Mouse (Mus musculus) heart, postnatal 0 days (tissue): ENCODE data around the gene Tpd52l1. TPM values are rescaled to one million over a fixed set of nuclear protein-coding genes. Genes with fewer than 3 reads are reported as not detected.

Experiments used
- ATAC-seq: fragments of 200-750 bp; cut with Nextera tagmentation; 2 replicates; pipeline ENCODE4 v1.8.0; 2017; ENCODE audit warnings: low read depth, moderate number of reproducible peaks, moderate library complexity; ENCODE audit not compliant: insufficient read depth
- DNase-seq: peaks from one replicate; pipeline ENCODE4 v3.0.0-alpha.2; 2016; ENCODE audit warnings: low spot score
- H3K27ac ChIP-seq: fragments of 300-500 bp; sonication (generic); 2 replicates; pipeline ENCODE4 v1.5.1; 2014; ENCODE audit warnings: low read depth, mild to moderate bottlenecking
- H3K27me3 ChIP-seq: fragments of 300-500 bp; sonication (generic); 2 replicates; pipeline ENCODE4 v1.6.1; 2014; ENCODE audit warnings: low read length, mixed read lengths; ENCODE audit not compliant: control insufficient read depth, insufficient read depth
- H3K36me3 ChIP-seq: fragments of 300-500 bp; sonication (generic); replicated peaks from 2 replicates; pipeline ENCODE4 v1.6.1; 2014; ENCODE audit warnings: low read length, mixed read lengths; ENCODE audit not compliant: control insufficient read depth, insufficient read depth
- H3K4me1 ChIP-seq: fragments of 300-500 bp; sonication (generic); 2 replicates; pipeline ENCODE4 v1.6.1; 2014; ENCODE audit warnings: antibody characterized with exemption; ENCODE audit not compliant: control insufficient read depth, insufficient read depth
- H3K4me2 ChIP-seq: fragments of 300-500 bp; sonication (generic); 2 replicates; pipeline ENCODE4 v1.6.1; 2014; ENCODE audit warnings: low read depth, mild to moderate bottlenecking, low read length, moderate library complexity
- H3K4me3 ChIP-seq: fragments of 300-500 bp; sonication (generic); 2 replicates; pipeline ENCODE4 v1.5.1; 2014; ENCODE audit warnings: low read depth, low read length
- H3K9ac ChIP-seq: fragments of 300-500 bp; sonication (generic); replicated peaks from 2 replicates; pipeline ENCODE4 v1.6.1; 2014; ENCODE audit warnings: low read depth, low read length, mixed read lengths
- H3K9me3 ChIP-seq: fragments of 300-500 bp; sonication (generic); replicated peaks from 2 replicates; pipeline ENCODE4 v1.6.1; 2016; ENCODE audit warnings: low read length; ENCODE audit not compliant: control insufficient read depth
- CTCF ChIP-seq: IDR thresholded peaks from 2 replicates; pipeline ENCODE4 v1.5.1; 2016; ENCODE audit warnings: antibody characterized with exemption, control low read depth, low read depth
- EP300 ChIP-seq: IDR thresholded peaks from 2 replicates; pipeline ENCODE4 v1.6.1; 2016; ENCODE audit warnings: antibody characterized with exemption, low read depth
- WGBS: fragments of 180-500 bp; shearing (Covaris S2); extraction: QIAGEN DNeasy Blood & Tissue Kit; methylation state at CpG from one replicate; pipeline ENCODE4 v1.1.7; 2014; 5-methylcytosine and 5-hydroxymethylcytosine counted together
- polyA plus RNA-seq: library from polyadenylated mRNA; unstranded; fragments of >200 nt; fragmentation: Nextera tagmentation; extraction: Ambion mirVana; gene quantifications from 2 replicates; pipeline ENCODE4 v1.2.1, GENCODE M21; 2015
- total RNA-seq: library from RNA; depleted of rRNA; stranded (reverse); fragments of >200 nt; gene quantifications from 2 replicates; pipeline ENCODE4 v1.2.3, GENCODE M21; 2014; ENCODE audit warnings: low replicate concordance; rRNA removed

The Tpd52l1 gene
- total and polyA plus RNA-seq, 2 experiments from 2014 or later: 11.9 to 17.8 TPM

DNA sequence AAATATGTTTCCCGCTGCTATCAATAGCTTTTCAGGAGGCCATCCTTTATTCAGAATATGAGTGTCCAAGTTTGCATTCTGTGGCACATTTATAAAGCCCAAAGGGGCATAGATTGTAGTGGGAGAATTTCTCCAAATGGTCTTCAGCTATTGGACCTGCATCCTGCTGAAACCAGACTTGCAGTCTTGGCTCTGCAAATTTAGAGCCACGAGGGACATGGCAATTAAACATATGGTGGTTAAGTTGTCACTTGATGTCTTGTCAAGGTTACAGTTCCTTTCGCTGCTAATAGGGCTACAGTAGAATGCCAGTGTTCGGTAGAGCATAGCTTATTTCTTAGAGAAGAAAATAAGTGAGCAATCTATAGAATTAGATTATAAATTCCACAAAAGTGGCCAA lies 148.7 kb downstream of the Tpd52l1 start:
- H3K27me3 ChIP-seq: no peaks in the 10 kb centered on the region
- H3K27ac ChIP-seq: no peak overlapping the region
- H3K9me3 ChIP-seq: no peaks in the 10 kb centered on the region
- H3K36me3 ChIP-seq: no peaks in the 10 kb centered on the region
- TF ChIP-seq EP300 (no peak), CTCF (no peak)
- ATAC-seq: no peak
- no peak for DNase-seq
- H3K4me2 ChIP-seq: no peak overlapping the region
- WGBS: 72% methylated on average over 4 of the region's 4 CpGs
- no peak overlapping the region for H3K4me3 ChIP-seq
- H3K9ac ChIP-seq: no peak overlapping the region
- H3K4me1 ChIP-seq: peaks cover 17% of the 10 kb centered on the region; the same call in 1 of the 2 replicates

DNA sequence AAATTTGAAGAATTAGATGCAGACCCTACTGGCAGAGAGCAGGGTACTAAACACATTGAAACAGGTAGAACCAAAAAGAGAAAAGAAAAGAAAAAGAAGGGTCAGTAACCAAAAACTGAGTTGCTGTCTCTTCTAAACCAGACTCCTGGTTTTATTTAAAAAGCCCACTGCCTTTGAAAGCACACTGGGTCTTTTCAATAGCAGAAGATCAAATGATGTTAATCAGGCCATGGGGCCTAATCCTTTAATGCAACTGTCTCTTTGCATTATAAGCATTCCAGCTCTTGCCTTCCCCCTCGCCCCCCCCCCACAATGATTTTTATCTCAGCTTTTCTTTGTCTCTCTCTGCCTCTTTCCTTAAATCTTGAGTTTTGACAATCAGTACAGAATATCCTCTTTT lies 149.3 kb downstream of the Tpd52l1 start:
- Histone ChIP-seq H3K4me3 (no peak overlapping the region), H3K36me3 (no peaks in the 10 kb centered on the region), H3K9ac (no peak overlapping the region), H3K27ac (no peak overlapping the region), H3K9me3 (no peaks in the 10 kb centered on the region), H3K4me2 (no peak overlapping the region), H3K27me3 (no peaks in the 10 kb centered on the region), H3K4me1 (peaks cover 17% of the 10 kb centered on the region; the same call in 1 of the 2 replicates)
- 79% methylated on average over 1 of the region's 1 CpGs for WGBS
- no peak for TF ChIP-seq CTCF
- TF ChIP-seq EP300: no peak
- ATAC-seq (no peak), DNase-seq (no peak)

GRCm38 (mm10) chr10:31295705-31296104 lies 150.1 kb downstream of the Tpd52l1 start:
- no peak overlapping the region for H3K4me3 ChIP-seq
- H3K27me3 ChIP-seq: no peaks in the 10 kb centered on the region
- no peak for TF ChIP-seq EP300
- no peak for TF ChIP-seq CTCF
- H3K9ac ChIP-seq: no peak overlapping the region
- no peaks in the 10 kb centered on the region for H3K36me3 ChIP-seq
- H3K9me3 ChIP-seq: no peaks in the 10 kb centered on the region
- no peak overlapping the region for H3K4me2 ChIP-seq
- H3K27ac ChIP-seq: peak overlapping the region; percentile 13; the same call in 1 of the 2 replicates
- no peak for ATAC-seq
- 36% methylated on average over 5 of the region's 5 CpGs for WGBS
- peaks cover 17% of the 10 kb centered on the region; the same call in 1 of the 2 replicates for H3K4me1 ChIP-seq
- DNase-seq: no peak

- WGBS: 86% methylated on average over 4 of the region's 4 CpGs
- Histone ChIP-seq H3K4me3 (no peak overlapping the region), H3K27ac (no peak overlapping the region), H3K9ac (no peak overlapping the region), H3K4me2 (no peak overlapping the region), H3K9me3 (no peaks in the 10 kb centered on the region), H3K36me3 (no peaks in the 10 kb centered on the region), H3K4me1 (no peaks in the 10 kb centered on the region), H3K27me3 (no peaks in the 10 kb centered on the region)
- ATAC-seq (no peak), DNase-seq (no peak)
- TF ChIP-seq EP300 (no peak), CTCF (no peak)
Observed at GRCm38 (mm10) chr10:31288697-31289390, 156.9 kb downstream of the Tpd52l1 start.

DNA sequence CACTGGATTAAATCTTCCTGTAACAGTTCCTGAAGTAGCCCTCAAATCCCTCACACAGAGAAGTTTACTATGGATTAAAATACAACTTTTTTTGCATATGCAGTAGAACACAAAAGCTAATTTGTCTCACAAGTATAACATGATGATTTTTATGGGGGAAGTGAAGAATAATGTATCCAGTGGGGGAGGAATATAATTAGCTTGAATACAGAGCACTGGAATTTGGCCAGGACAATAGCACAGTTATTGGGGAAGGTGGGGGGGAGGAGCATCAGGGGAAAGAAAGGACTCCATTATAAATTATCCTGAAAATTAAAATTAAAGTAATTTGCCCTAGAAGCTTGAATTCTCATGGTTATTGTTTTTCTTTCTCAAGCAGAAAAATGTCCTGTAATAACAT lies 158.0 kb downstream of the Tpd52l1 start:
- Histone ChIP-seq H3K9ac (no peak overlapping the region), H3K4me1 (no peaks in the 10 kb centered on the region), H3K4me2 (no peak overlapping the region), H3K4me3 (no peak overlapping the region), H3K36me3 (no peaks in the 10 kb centered on the region), H3K27me3 (no peaks in the 10 kb centered on the region), H3K27ac (no peak overlapping the region), H3K9me3 (no peaks in the 10 kb centered on the region)
- DNase-seq (no peak), ATAC-seq (no peak)
- TF ChIP-seq EP300 (no peak), CTCF (no peak)

Other genes starting within 250 kb of the Tpd52l1 start
- gene Hddc2, start 132.6 kb downstream of the Tpd52l1 start, total RNA-seq: 20.8 and 46.8 TPM in 2 replicates
- 51.8 and 56.9 TPM in 2 replicates for gene Hddc2, start 132.6 kb downstream of the Tpd52l1 start, polyA plus RNA-seq
- gene Rnf217, start 163.2 kb upstream of the Tpd52l1 start, total RNA-seq: 5.7 and 7.9 TPM in 2 replicates
- 0.60 and 0.70 TPM in 2 replicates for gene Rnf217, start 163.2 kb upstream of the Tpd52l1 start, polyA plus RNA-seq